Mouse (Mus musculus): Measurements from ENCODE around the gene Mei1. TPM values are rescaled to one million over a fixed set of nuclear protein-coding genes. Genes with fewer than 3 reads are reported as not detected.
"Not testable (repeated sequence)": the region's sequence is repeated elsewhere in the genome, so short reads cannot be mapped to it uniquely, and the experiment has no call there.

Mei1 gene
- total and polyA plus RNA-seq, 3 experiments: 0.04 TPM; not detected in 2

GRCm38 (mm10) chr15:82106953-82107555, 37.3 kb downstream of the Mei1 start:
- Histone ChIP-seq H3K4me1 (ENCODE audit: control insufficient read depth in 1 of 2, insufficient read depth in 2 of 2) (no peaks in the 10 kb centered on the region), H3K27ac (ENCODE audit: insufficient read depth, low read depth) (no peak overlapping the region), H3K9ac (ENCODE audit: insufficient read depth, low read depth) (no peak overlapping the region), H3K79me2 (replicated peaks; ENCODE audit: control insufficient read depth, extremely low read depth, insufficient read depth, poor library complexity, severe bottlenecking) (no peaks in the 10 kb centered on the region), H3K27me3 (replicated peaks) (peaks cover 16% of the 10 kb centered on the region), H3K4me3 (replicated peaks in 1 of 3; ENCODE audit: low read depth in 2 of 3, low read length in 2 of 3, poor library complexity in 1 of 3) (no peak overlapping the region), H3K4me2 (ENCODE audit: insufficient read depth, low read depth, poor library complexity, severe bottlenecking) (no peak overlapping the region), H3K9me3 (replicated peaks; ENCODE audit: low read length) (no peaks in the 10 kb centered on the region), H3K36me3 (replicated peaks in 1 of 2; ENCODE audit: control insufficient read depth in 1 of 2, insufficient read depth in 1 of 2, low read length in 1 of 2) (no peaks in the 10 kb centered on the region)
- dilution Hi-C loops (cut with MboI; ENCODE audit: extremely low pct_ligation_motif_present, extremely low pct_unique_long_range_greater_than_20kb, low sequenced_read_pairs) (no loop called here), in situ Hi-C loops (cut with MboI; ENCODE audit: low pct_ligation_motif_present, low pct_unique_long_range_greater_than_20kb, low sequenced_read_pairs) (loop anchor here (5.0 kb wide), 1 partner anchor 45 kb away; no protein-coding TSS in a partner anchor)
- DNase-seq (ENCODE audit: extremely low read depth): no peak
- TF ChIP-seq TBP (conservative IDR thresholded peaks at IDR 0.05; ENCODE audit: low read depth, low read length) (no peak), MEF2A (IDR thresholded peaks at IDR 0.05; ENCODE audit: borderline replicate concordance, low read depth, low read length) (0 out of 2 replicates have a peak, but pooled peaks have one; percentile 16), RAD21 (IDR thresholded peaks at IDR 0.05; ENCODE audit: low read depth, low read length) (peak; percentile 68), SMC3 (IDR thresholded peaks at IDR 0.05; ENCODE audit: low read depth, low read length) (peak; percentile 74), MYC (IDR thresholded peaks at IDR 0.05; ENCODE audit: low read depth, low read length) (no peak), MAFK (IDR thresholded peaks at IDR 0.05; ENCODE audit: insufficient replicate concordance, low read length) (no peak), UBTF (IDR thresholded peaks at IDR 0.05; ENCODE audit: low read depth, low read length) (no peak), CTCF (conservative IDR thresholded peaks at IDR 0.05 in 1 of 2, IDR thresholded peaks at IDR 0.05 in 1 of 2; ENCODE audit: low read depth in 2 of 2, low read length in 2 of 2) (peak; percentile 48 to 82), KAT2A (IDR thresholded peaks at IDR 0.05; ENCODE audit: insufficient replicate concordance, low read length) (no peak), USF1 (IDR thresholded peaks at IDR 0.05; ENCODE audit: low read depth, low read length) (no peak)

- dilution Hi-C loops (cut with MboI; ENCODE audit: extremely low pct_ligation_motif_present, extremely low pct_unique_long_range_greater_than_20kb, low sequenced_read_pairs): no loop called here
- DNase-seq (ENCODE audit: extremely low read depth): no peak
- Histone ChIP-seq H3K27me3 (replicated peaks) (no peaks in the 10 kb centered on the region), H3K79me2 (replicated peaks; ENCODE audit: control insufficient read depth, extremely low read depth, insufficient read depth, poor library complexity, severe bottlenecking) (no peaks in the 10 kb centered on the region), H3K9me3 (replicated peaks; ENCODE audit: low read length) (no peaks in the 10 kb centered on the region), H3K36me3 (replicated peaks in 1 of 2; ENCODE audit: control insufficient read depth in 1 of 2, insufficient read depth in 1 of 2, low read length in 1 of 2) (no peaks in the 10 kb centered on the region), H3K27ac (ENCODE audit: insufficient read depth, low read depth) (no peak overlapping the region), H3K4me1 (ENCODE audit: control insufficient read depth in 1 of 2, insufficient read depth in 2 of 2) (no peaks in the 10 kb centered on the region), H3K4me2 (ENCODE audit: insufficient read depth, low read depth, poor library complexity, severe bottlenecking) (no peak overlapping the region), H3K4me3 (replicated peaks in 1 of 3; ENCODE audit: low read depth in 2 of 3, low read length in 2 of 3, poor library complexity in 1 of 3) (no peak overlapping the region), H3K9ac (ENCODE audit: insufficient read depth, low read depth) (no peak overlapping the region)
- in situ Hi-C loops (cut with MboI; ENCODE audit: low pct_ligation_motif_present, low pct_unique_long_range_greater_than_20kb, low sequenced_read_pairs): no loop called here
- TF ChIP-seq CHD1 (IDR thresholded peaks at IDR 0.05; ENCODE audit: low read depth, low read length) (no peak), CTCF (conservative IDR thresholded peaks at IDR 0.05 in 1 of 2, IDR thresholded peaks at IDR 0.05 in 1 of 2; ENCODE audit: low read depth in 2 of 2, low read length in 2 of 2) (no peak), MXI1 (IDR thresholded peaks at IDR 0.05; ENCODE audit: low read depth, low read length) (no peak), POLR2A (IDR thresholded peaks at IDR 0.05; ENCODE audit: low read depth, low read length) (no peak), MAX (IDR thresholded peaks at IDR 0.05; ENCODE audit: low read length) (no peak), KAT2A (IDR thresholded peaks at IDR 0.05; ENCODE audit: insufficient replicate concordance, low read length) (no peak), NELFE (IDR thresholded peaks at IDR 0.05; ENCODE audit: low read depth, low read length) (no peak), CHD2 (IDR thresholded peaks at IDR 0.05; ENCODE audit: low read length) (no peak), RCOR1 (conservative IDR thresholded peaks at IDR 0.05; ENCODE audit: low read depth, low read length) (no peak), SIN3A (IDR thresholded peaks at IDR 0.05; ENCODE audit: low read length) (no peak), NRF1 (IDR thresholded peaks at IDR 0.05; ENCODE audit: low read depth, low read length) (no peak), EP300 (IDR thresholded peaks at IDR 0.05; ENCODE audit: low read length) (no peak), RAD21 (IDR thresholded peaks at IDR 0.05; ENCODE audit: low read depth, low read length) (no peak)
Measured at GRCm38 (mm10) chr15:82120544-82120943, 50.7 kb downstream of the Mei1 start.

- Histone ChIP-seq H3K4me1 (ENCODE audit: control insufficient read depth in 1 of 2, insufficient read depth in 2 of 2) (peaks cover 18 to 41% of the 10 kb centered on the region in 2 experiments), H3K27ac (ENCODE audit: insufficient read depth, low read depth) (peak overlapping the region; percentile 71; the same call in 1 of the 2 replicates), H3K36me3 (replicated peaks in 1 of 2; ENCODE audit: control insufficient read depth in 1 of 2, insufficient read depth in 1 of 2, low read length in 1 of 2) (peaks cover 12 to 18% of the 10 kb centered on the region in 2 experiments), H3K4me2 (ENCODE audit: insufficient read depth, low read depth, poor library complexity, severe bottlenecking) (peak overlapping the region; percentile 77), H3K9ac (ENCODE audit: insufficient read depth, low read depth) (peak overlapping the region; percentile 81; the same call in 1 of the 2 replicates), H3K79me2 (replicated peaks; ENCODE audit: control insufficient read depth, extremely low read depth, insufficient read depth, poor library complexity, severe bottlenecking) (peaks cover 29% of the 10 kb centered on the region), H3K4me3 (replicated peaks in 1 of 3; ENCODE audit: low read depth in 2 of 3, low read length in 2 of 3, poor library complexity in 1 of 3) (peak overlapping the region in 1 of 3 experiments; percentile 77)
- DNase-seq (ENCODE audit: extremely low read depth); in situ Hi-C loops (cut with MboI; ENCODE audit: low pct_ligation_motif_present, low pct_unique_long_range_greater_than_20kb, low sequenced_read_pairs); H3K27me3 ChIP-seq (replicated peaks); H3K9me3 ChIP-seq (replicated peaks; ENCODE audit: low read length); dilution Hi-C loops (cut with MboI; ENCODE audit: extremely low pct_ligation_motif_present, extremely low pct_unique_long_range_greater_than_20kb, low sequenced_read_pairs): not testable (repeated sequence)
Measured at GRCm38 (mm10) chr15:82126690-82127089, 56.9 kb downstream of the Mei1 start.
